Mouse (Mus musculus) hematopoietic stem cell, adult 5-6 weeks (primary cell): Measurements from ENCODE around the gene Srgap1. TPM values are rescaled to one million over a fixed set of nuclear protein-coding genes. Genes with fewer than 3 reads are reported as not detected.

Source experiments
- ATAC-seq, 2 experiments: fragments of 125-278 bp in 1 of 2; replicated peaks in 1 of 2; 2 replicates each; pipeline ENCODE4 v1.8.0; 2016 to 2017; ENCODE audit warnings: inconsistent platforms in 2 of 2, mild to moderate bottlenecking in 2 of 2, moderate number of reproducible peaks in 2 of 2, low read depth in 1 of 2, moderate TSS enrichment in 1 of 2; ENCODE audit not compliant: low FRiP score in 2 of 2, poor library complexity in 2 of 2, severe bottlenecking in 2 of 2, insufficient read depth in 1 of 2, low TSS enrichment in 1 of 2
- total RNA-seq: library from RNA; stranded (forward); fragments of 172-1452, 232-1000 nt; gene quantifications from 2 replicates; pipeline ENCODE4 v1.2.3, GENCODE M21; 2017

The Srgap1 gene
- total RNA-seq, 1 experiment from 2014 or later = 0.69 TPM

DNA sequence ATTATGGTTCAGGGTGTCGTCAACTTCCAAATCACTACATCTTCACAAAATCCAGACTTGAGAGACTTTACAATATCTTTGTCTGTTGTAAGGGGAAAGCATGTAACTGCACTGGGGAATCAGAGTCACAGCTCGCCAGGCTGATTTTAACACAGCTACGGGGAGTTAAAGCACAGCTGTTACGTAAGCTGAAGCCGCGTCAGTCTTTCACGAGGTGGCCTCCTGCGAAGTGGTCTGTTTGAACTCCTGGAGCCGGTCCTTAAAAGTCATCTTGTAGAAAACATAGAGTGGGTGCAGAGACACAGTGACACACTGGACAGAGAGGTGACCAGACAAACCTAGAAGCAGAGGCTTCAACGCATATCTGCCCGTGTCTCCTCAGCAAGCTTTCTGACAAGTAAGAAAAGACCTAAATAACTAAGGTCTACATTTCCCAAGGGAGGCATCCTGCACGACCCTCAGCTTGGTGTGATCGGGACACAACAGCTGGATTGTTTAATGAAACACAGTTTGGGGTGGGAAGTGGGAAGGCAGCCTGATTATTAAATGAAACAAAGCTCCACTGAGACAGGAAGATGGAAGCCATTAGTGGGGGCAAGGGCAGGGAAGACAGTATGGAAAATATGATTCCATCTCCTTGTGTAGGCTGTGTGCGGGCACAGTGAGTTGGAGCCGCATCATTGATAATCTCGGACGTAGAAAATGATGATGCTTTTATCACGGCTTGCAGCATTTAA, 181.4 kb downstream of the Srgap1 start:
- no peak for ATAC-seq

DNA sequence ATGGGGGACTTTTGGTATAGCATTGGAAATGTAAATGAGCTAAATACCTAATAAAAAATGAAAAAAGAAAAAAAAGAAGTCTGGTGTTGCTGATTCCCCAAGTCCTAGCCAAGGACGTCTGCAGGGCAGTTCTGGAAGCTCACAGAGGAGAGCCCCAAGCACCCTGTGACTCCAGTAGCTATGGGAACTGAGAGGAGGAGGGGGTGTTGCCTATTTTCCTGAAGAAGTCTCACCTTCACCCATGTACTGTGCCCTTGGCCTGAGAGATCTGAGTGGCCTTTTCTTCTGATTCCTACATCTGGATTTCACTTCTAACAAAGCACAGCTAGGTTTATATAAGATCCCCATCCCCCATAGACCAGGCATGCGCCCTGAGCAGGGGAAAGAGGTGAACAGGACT, 186.2 kb downstream of the Srgap1 start:
- no peak for ATAC-seq

DNA sequence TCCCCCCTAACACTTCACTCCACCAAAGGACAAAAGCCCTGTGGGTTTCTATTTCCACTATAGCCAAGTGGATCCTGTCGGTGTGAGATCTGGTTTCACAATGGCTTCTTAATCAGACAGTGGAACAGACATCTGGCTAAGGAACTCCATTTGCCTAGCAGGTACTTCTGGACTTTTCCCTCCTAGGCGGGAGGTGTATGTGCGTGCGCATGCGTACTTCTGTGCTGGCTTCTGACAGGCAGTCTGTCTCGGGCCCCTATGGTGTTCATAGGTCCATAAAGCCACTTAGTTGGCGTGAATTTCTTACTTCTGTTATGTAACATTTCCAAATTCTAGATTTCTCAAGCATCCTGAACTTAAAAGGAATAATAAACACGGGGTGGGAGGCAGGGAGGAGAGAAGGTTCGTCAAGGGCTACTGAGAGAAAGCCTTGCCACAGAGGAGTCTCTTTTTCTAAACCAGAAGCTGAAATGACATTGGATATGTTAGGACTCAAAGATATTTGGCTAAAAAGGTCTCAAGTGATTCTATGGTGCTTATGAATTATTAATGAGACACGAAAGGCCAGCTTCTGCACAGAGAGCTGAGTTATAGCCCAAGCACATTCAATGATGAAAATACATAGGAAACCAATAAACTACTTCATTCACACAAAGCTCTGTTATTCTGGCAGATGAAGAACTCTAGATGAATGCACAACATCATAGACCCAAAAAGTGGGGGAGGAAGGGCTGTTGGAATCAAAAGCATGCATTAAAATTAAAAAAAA, 187.1 kb downstream of the Srgap1 start:
- no peak for ATAC-seq

DNA sequence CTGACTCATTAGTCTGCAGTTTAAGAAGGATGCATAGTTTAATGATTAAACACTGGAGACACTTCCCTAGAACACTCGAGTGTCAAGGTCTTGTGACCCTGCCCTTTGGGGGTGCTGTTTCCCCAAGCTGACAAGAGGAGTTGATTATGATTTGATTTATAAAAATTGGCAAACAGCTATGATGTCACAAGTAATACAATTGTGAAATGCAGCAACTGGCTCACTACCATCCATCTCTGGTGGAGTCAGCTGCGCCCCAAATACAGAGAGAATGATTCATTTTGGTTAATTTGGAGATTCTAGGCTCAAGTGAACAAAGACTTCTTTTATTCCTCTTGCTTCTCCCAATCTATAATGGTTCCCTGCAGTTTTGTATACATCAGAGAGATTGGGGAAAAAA, 188.2 kb downstream of the Srgap1 start:
- no peak for ATAC-seq

DNA sequence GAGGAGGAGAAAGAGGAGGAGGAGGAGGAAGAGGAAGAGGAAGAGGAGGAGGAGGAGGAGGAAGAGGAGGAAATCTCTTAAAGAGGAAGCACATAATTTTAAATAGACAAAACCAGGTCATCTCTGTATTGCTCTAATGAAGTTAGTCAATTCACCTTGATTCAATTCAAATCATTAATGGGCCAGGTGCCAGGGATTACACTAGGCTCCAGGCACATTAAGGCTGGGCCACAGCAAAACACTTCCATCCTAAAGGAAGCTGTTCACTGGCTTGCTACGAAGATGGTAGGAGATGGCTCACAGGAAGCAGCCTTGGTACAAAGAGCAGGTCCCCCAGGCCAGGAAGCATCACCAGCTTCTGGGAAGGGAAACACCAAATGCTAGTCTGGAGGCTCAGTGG, 189.0 kb downstream of the Srgap1 start:
- no peak for ATAC-seq

DNA sequence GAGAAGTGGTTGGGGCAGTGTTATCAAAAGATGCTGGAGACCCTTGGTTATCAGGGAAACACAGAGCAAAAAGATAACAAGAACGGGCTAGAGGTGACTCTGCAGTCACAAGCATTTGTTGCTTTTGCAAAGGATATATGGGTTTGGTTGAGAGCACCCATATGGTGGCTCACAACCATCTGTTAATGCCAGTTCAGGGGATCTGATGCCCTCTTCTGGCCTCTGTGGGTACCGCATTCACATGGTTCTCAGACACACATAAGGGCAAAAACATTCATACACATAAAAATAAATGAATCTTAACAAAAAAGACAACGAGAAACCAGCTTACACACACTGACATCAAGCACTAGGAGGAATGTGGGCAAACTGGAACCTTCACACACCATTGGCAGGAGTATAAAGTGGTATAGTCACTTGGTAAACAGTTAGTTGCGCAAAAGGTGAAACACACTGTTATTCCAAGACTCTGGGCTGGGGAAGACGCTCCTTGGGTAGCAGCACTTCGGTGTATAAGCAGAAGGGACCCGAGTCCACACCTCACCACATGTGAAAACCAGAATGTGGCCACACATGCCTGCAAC, 191.2 kb downstream of the Srgap1 start:
- ATAC-seq = no peak

DNA sequence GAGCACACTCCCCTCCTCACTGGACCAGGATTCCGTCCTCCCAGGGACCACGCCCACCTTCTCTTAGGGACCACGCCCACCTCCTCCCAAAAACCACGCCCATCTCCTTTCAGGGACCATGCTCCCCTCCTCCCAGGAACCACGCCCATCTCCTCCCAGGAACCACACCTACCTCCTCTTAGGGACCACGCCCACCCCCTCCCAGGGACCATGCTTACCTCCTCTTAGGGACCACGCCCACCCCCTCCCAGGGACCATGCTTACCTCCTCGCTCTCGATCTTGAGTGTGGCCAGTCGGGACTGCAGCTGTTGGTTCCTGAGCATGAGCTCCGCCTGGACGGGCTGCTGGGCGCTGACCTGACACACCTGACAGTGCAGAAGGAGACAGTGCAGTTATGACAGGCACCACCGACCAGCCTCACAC, 193.7 kb downstream of the Srgap1 start:
- no peak for ATAC-seq

DNA sequence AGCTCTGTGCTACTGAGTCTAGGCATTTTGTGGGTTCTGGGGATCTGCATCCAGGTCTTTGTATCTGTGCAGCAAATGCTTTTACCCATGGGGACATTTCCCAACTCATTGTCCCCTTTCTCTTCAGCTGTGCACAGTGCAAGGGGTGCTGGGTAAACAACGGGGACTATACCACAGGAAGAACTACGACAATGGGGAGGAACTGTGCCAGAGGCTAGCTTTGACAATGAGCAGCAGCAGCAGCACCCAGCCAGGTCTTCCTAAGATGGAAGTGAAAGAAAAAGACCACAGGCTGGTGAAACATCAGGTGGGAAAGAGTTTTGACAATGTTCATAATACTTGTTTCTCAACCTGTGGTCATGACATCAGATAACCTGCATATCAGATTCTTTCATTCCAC, 197.6 kb downstream of the Srgap1 start:
- 0 out of 4 replicates have a peak, but pooled peaks of 1 of the 2 experiments have one; percentile 22 for ATAC-seq

DNA sequence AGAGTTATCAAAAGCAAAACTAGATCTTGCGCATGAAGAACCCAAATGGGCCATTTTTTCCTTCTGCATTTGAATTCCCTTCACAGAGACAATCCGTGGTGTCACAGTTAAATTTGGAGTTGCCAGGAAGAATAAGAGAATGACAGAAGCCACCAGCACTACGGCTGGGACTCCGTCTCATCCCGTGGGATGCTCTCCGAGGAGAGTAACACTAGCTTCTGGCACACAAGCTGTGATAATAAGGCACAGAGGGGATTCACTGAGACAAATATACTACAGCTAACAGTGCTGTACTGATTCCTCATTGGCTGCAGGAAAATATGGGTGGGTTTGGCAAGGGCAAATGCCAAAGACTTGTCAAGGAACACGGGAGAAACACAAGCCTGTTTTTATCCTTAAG, 201.4 kb downstream of the Srgap1 start:
- no peak for ATAC-seq

DNA sequence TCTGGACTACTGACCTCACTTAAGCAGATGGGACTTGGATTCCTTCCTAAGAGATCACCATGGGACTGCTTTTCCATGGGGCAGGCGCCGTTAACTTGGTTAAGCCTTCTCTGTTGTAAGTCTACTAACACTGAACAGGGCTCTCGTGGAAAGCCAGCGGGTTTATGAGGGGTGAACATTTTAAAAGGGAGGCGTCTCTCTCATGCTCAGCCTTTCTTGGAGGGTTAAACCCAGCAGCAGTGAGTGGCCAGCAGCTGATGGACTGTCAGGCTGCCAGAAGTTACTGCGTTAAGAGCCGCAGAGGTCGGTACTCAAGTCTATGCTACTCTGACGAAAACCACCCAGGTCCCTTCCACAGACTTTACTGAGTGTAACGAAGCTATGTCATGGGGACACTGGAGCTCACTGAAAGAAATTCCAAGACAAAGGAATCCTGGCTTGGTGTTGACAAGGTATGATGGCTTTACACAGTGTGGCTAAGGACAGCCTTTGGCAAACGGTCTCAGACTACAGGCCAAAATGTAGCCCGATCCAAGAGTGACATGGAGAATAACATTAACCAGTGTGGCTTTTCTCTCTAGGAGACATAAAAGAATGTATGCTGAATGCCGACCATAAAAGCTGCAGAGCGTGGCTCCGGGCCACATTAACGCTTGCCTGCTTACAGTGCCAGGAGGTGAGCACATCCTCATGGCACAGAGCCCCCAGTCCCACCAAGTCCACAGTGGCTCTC, 209.8 kb downstream of the Srgap1 start:
- no peak for ATAC-seq

DNA sequence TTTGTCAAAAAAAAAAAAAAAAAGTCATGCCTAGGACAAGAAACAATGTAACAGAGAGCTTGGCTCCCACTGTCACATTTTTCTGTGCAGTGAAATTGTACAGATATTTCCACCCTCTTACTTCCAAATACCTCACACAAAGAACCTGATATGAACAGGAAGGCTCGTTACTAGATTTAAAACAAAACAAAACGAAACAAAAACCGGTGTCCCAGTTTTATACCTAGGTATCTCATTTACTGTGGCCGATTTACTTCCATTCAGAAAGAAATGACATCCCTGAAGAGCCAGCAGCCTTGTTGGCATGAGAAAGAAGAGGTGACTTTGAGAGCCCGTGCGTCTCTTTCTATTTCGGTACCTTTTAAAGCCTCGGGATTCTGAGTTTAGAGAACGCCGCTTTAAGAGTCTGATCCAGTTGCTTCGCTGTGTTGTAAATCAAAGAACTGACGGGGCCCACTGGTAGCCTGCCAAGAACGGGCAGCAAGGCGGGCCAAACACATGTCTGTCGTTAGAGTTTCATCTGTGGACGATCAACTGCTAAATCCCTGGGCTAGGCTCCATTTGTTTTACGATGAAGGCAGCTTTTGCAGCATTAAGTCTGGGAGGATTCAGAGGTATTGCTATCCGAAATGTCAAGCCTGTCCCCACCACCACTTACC, 210.5 kb downstream of the Srgap1 start:
- ATAC-seq = peak; percentile 66 to 67; a peak in 3 of 4 replicates

DNA sequence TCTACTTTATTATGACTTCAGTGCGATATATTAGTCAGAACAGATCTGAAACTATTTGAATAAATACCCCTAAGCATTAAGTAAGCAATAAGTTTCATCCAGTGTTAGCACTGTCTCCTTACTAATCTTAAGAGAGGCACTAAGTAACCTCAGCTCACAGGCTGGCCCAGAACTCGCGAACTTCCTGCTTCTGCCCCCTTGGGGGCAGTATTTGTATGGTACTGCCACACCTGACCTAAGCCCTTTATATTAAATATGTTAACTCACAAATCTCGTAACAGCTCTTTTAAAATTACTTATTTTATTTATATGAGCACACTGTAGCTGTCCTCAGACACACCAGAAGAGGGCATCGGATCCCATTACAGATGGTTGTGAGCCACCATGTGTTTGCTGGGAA, 213.7 kb downstream of the Srgap1 start:
- 0 out of 4 replicates have a peak, but pooled peaks of 1 of the 2 experiments have one; percentile 20 for ATAC-seq

DNA sequence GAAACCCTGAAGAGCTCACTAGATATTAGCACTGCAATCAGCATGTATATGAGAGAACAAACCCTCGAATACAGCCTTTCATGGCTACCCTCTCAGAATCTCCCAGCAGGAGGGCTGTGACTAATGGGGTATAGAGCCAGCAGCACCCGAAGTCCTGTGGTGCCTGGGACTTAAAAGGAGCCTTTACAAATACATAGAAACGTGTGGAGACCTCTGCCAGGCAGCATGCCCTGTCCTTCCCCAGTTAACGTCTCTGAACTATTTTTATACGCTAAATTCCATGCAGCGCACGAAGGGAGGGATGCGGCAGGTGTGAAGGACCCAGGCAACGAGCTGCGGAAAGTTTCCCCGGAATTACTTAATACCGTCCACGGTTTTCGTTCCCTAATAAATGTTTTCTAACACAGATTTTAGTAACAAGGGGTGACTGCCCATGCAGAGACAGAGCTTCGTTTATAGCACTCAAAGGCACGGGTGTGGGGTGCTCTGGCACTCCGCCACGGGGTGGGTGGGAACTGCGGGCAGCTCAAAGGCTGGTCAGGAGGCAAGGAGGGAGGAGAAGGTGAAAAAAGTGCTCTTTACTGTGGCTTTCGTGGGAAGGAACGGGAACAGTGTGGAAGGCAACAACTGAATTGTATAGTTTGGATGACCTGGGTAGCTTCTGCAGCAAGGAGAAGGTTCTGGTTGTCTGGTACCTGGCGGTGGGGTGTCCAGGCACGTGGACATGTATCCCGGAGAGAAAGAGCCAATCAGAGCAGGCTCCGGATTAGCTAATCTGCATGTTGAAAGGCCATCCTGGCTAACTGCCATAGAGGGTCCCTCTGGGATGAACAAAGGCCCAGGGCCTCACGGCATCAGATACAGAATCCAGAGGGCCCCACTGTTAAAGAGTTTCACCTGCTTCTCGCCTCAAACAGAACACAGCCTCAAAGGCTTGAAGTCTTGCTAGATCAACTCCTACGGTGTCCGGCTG, 216.5 kb downstream of the Srgap1 start:
- no peak for ATAC-seq

DNA sequence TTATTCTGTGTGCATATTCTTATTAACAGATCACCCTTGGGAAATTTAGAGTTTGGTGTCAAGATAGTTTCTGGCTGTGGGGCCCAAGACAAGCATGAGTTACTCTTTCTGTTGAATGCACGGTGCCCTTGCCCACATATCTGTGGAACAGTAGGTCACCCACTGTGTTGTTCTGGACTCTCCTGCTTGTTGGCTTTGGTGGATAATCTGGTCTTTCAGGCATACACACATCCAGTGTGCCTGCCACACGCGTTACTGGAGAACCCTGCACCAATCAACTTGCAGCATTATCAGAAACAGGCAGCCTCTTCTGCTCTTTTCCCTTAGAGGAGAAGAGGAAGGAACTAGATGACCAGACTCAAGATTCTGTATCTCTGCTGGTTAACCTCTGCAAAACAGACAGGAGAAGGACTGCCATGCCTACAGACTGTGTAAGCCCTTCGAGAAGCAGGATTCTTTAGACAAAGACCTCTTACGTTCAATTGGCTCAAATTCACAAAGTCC, 217.3 kb downstream of the Srgap1 start:
- ATAC-seq = peak; percentile 52 to 61; a peak in 2 of 4 replicates

DNA sequence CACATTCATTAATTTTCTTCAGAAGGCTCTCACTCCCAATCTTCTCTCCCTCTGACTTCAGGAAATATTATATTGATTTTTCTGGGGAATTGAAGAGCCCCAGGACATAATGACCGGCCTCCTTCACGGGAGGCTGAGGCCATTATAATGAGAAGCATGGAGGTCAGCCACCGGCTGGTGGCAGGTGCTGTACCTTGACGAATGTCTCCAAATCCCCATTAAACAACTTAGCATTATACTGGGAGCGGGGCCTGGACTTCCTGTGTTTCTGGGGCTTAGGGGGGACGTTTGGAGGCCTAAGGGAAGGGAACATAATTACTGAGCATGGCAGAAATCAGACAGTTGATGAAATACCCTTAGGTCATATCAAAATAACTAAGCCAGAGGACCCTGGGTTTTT, 218.1 kb downstream of the Srgap1 start:
- ATAC-seq = no peak

DNA sequence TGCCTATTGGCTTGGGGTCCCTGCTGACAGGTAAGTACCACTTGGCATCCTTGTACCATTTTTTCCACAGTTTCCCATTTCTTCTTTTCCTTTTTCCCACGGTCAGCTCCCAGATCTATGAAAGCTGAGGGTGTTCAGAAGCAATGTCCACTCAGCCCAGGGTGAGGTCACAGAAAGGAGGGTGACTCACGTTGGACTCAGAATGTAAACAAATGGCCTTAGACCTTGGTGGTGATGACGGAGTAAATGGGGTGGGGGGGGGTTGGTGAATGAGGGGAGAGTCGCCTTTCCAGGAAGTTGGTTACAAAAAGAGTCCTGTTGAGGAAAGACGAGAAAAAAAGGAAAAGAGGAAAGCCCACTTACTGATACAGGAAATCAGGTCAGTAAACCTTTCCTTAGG, 224.4 kb downstream of the Srgap1 start:
- no peak for ATAC-seq
